8 mouse cellular contexts compared by ENCODE assay signal in genomic region chr17:80801991-80802390, GRCm38 (mm10).
DNase-seq lines count a peak whose midpoint lies in the region; ATAC-seq and TF ChIP-seq lines count a peak whose summit lies in the region.

No protein-coding gene starts in this region.

- TF ChIP-seq EP300 in stomach, postnatal 0 days (optimal IDR thresholded peaks at IDR 0.05) = no peak

- DNase-seq in heart, embryonic 10.5 days (ENCODE audit: low spot score) = no peak
- no peak for DNase-seq in heart, adult 8-10 months (ENCODE audit: low spot score)
- DNase-seq in right cerebral cortex, adult 2 months (ENCODE audit: low spot score in 2 of 2) = peak; percentile 59 to 64
- DNase-seq in right cerebral cortex, postnatal 10 days (ENCODE audit: low spot score in 2 of 2) = no peak
- DNase-seq in left cerebral cortex, postnatal 25 days (ENCODE audit: low spot score in 2 of 2) = peak; percentile 41 to 85
- DNase-seq in stomach, postnatal 0 days (ENCODE audit: low spot score) = no peak
- DNase-seq in natural killer cell, adult 2 months (ENCODE audit: low spot score in 2 of 2) = no peak
- no peak for DNase-seq in B cell, adult 2 months

- intact Hi-C loops in left cerebral cortex, postnatal 25 days (cut with DNase I) = loop anchor here (1.0 to 5.0 kb wide), 6 partner anchors 27 to 141 kb away; no protein-coding TSS in a partner anchor

- H3K4me1 ChIP-seq in heart, embryonic 10.5 days = peaks cover 23% of the 10 kb centered on the region
- H3K4me1 ChIP-seq in stomach, postnatal 0 days (replicated peaks; ENCODE audit: control insufficient read depth, insufficient read depth) = 0 out of 2 replicates have a peak, but pooled peaks cover 8% of the 10 kb centered on the region

- H3K9me3 ChIP-seq in heart, embryonic 10.5 days = no peaks in the 10 kb centered on the region
- H3K9me3 ChIP-seq in stomach, postnatal 0 days (ENCODE audit: control insufficient read depth, low read length) = no peaks in the 10 kb centered on the region

- peak overlapping the region; percentile 2; the same call in 1 of the 2 replicates for H3K9ac ChIP-seq in stomach, postnatal 0 days (ENCODE audit: low read length)

- H3K4me2 ChIP-seq in stomach, postnatal 0 days (replicated peaks; ENCODE audit: low read depth) = peak overlapping the region; percentile 30

- whole genome bisulfite sequencing in heart, embryonic 10.5 days = 36% methylated on average over 8 of the region's 8 CpGs
- 12% methylated on average over 8 of the region's 8 CpGs for WGBS in stomach, postnatal 0 days

- H3K27me3 ChIP-seq in heart, embryonic 10.5 days (ENCODE audit: insufficient read depth, poor library complexity, severe bottlenecking) = no peaks in the 10 kb centered on the region
- H3K27me3 ChIP-seq in stomach, postnatal 0 days (ENCODE audit: control insufficient read depth, insufficient read depth, low read length) = no peaks in the 10 kb centered on the region

- TF ChIP-seq CTCF in stomach, postnatal 0 days (IDR thresholded peaks at IDR 0.05; ENCODE audit: low read depth) = no peak

- no peaks in the 10 kb centered on the region for H3K36me3 ChIP-seq in heart, embryonic 10.5 days
- no peaks in the 10 kb centered on the region for H3K36me3 ChIP-seq in stomach, postnatal 0 days (ENCODE audit: control insufficient read depth, insufficient read depth, low read length)

- no peak for ATAC-seq in stomach, postnatal 0 days (ENCODE audit: low FRiP score, low TSS enrichment)

- peak overlapping the region; percentile 70 for H3K27ac ChIP-seq in heart, embryonic 10.5 days
- H3K27ac ChIP-seq in stomach, postnatal 0 days (replicated peaks) = peak overlapping the region; percentile 90

- H3K4me3 ChIP-seq in heart, embryonic 10.5 days = peak overlapping the region; percentile 34
- H3K4me3 ChIP-seq in stomach, postnatal 0 days (ENCODE audit: low read depth, low read length) = no peak overlapping the region

Comparison
In these comparisons a context has a peak if more than half of its experiments do, and no peak if none do; other contexts are left out.
1. DNase-seq: peak in right cerebral cortex, adult 2 months (2 of 2) and left cerebral cortex, postnatal 25 days (2 of 2); none in heart, embryonic 10.5 days (single experiment), heart, adult 8-10 months (single experiment), right cerebral cortex, postnatal 10 days (0 of 2), stomach, postnatal 0 days (single experiment), natural killer cell, adult 2 months (0 of 2) and B cell, adult 2 months (0 of 2).